Mouse (Mus musculus) CH12.LX (cell line): ENCODE measurements around the gene Slc48a1.

Source experiments
- CTCF ChIP-seq, 2 experiments: IDR thresholded peaks in 1 of 2; conservative IDR thresholded peaks in 1 of 2; 2 replicates each; pipeline ENCODE4 v1.5.1; 2011 to 2012; ENCODE audit warnings: low read depth in 2 of 2, low read length in 2 of 2, improper control_type of control experiment in 1 of 2, inconsistent platforms in 1 of 2, mild to moderate bottlenecking in 1 of 2, moderate library complexity in 1 of 2
- E2F4 ChIP-seq: IDR thresholded peaks from 2 replicates; pipeline ENCODE4 v1.6.1; 2011; ENCODE audit warnings: low read depth, low read length, improper control_type of control experiment; ENCODE audit not compliant: insufficient replicate concordance
- HCFC1 ChIP-seq: IDR thresholded peaks from 2 replicates; pipeline ENCODE4 v1.6.1; 2012; ENCODE audit warnings: low read depth, mild to moderate bottlenecking, inconsistent platforms, low read length, improper control_type of control experiment
- JUN ChIP-seq: IDR thresholded peaks from 2 replicates; pipeline ENCODE4 v1.6.1; 2011; ENCODE audit warnings: low read depth, mild to moderate bottlenecking, low read length, improper control_type of control experiment, moderate library complexity; ENCODE audit not compliant: insufficient read depth
- MAX ChIP-seq: IDR thresholded peaks from 2 replicates; pipeline ENCODE4 v1.6.1; 2011; ENCODE audit warnings: low read length, improper control_type of control experiment
- POLR2A ChIP-seq: IDR thresholded peaks from 2 replicates; pipeline ENCODE4 v1.6.1; 2011; ENCODE audit warnings: low read depth, mild to moderate bottlenecking, improper control_type of control experiment, low read length
- ZNF384 ChIP-seq: IDR thresholded peaks from 2 replicates; pipeline ENCODE4 v1.6.1; 2012; ENCODE audit warnings: low read depth, low read length, improper control_type of control experiment, inconsistent platforms

DNA sequence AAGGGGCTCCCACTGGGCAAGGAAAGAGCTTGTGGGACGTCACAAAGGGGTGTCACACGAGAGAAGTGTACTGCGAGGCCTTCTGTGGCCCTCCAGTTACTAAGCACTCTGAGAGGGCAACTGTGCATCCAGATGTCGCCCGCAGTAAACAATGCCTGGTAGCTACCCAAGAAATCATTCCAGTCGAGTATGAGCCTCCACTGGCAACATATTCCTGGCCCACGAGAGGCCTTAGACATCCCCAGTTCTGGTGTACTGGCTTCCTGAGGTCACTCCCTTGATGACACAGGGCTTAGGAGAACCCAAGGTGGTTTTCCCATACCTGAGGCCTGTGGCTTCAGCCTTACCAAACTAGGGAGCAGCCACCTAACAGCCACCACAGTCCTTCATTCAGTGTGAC lies 34.6 kb downstream of the Slc48a1 start:
- no peak for TF ChIP-seq POLR2A
- TF ChIP-seq CTCF (conservative IDR thresholded peaks at IDR 0.05 in 1 of 2, IDR thresholded peaks at IDR 0.05 in 1 of 2; ENCODE audit: low read depth in 2 of 2, low read length in 2 of 2) = no peak
- TF ChIP-seq HCFC1 = no peak
- no peak for TF ChIP-seq MAX
- no peak for TF ChIP-seq ZNF384
- TF ChIP-seq JUN = no peak
- no peak for TF ChIP-seq E2F4
